Mouse (Mus musculus) c-Kit-positive CD71-positive TER-119-positive erythroid progenitor cells, embryonic 14.5 days (primary cell): Measurements from ENCODE around the gene Hdac4.

Source experiments
- DNase-seq: peaks from one replicate; pipeline ENCODE4 v3.0.0-alpha.2; 2013; ENCODE audit warnings: low spot score

The Hdac4 gene

DNA sequence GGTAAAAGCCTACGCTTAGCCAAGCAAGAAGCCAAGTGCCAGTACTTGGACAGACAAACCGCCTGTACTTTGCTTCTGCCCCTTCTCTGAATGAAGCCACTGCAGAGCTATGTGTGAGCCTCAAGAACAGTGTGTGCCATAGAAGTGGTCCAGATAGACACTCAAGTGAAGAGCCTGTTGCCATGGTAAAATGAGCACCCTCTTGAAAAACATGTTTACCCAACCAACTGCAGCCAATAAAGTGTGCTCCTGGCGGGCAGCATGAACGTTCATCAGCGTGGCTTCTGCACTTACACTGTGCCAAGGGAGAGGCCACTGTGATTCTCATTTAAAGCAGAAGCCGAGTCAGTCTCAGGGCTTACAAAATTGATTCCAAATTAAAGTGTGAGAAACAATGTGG, 165.0 kb downstream of the Hdac4 start:
- no peak for DNase-seq

DNA sequence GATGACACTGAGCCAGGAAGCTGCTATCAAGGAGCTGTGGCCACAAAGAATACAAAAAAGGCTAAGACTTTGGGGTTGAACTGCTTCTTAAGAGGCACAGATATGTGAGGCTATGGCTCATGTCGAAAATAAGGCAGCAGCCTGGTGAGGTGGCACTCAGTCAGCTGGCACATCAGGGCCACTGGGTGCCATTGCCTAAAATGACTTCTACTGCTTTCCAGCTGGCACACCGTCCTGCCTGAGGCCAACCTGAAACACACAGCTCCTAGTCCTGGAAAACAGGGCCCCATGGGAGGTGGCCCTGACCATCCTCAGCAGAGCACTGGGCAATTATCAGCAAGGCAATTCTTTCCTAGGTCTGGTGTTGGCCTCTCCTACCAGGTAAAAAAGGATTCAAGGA, 167.3 kb downstream of the Hdac4 start:
- no peak for DNase-seq

DNA sequence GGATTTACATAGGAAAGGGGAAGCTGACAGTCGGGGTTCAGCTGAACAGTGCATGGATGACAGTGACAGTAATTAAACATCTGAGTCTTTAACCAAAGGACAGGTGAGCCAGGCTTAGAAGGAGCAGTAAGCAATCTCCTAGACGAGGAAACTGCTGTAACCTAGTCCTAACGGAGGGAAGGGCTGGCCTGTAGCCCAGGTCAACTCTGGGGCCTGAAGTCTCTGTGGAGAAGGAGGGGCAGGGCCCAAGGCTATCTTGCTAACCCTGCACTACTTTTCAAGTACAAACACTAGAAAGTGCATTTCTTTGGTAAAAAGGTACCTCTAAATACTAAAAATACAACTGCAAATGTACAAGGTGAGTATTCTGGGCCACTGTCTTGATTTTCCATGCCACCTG, 169.1 kb downstream of the Hdac4 start:
- DNase-seq, result no peak

DNA sequence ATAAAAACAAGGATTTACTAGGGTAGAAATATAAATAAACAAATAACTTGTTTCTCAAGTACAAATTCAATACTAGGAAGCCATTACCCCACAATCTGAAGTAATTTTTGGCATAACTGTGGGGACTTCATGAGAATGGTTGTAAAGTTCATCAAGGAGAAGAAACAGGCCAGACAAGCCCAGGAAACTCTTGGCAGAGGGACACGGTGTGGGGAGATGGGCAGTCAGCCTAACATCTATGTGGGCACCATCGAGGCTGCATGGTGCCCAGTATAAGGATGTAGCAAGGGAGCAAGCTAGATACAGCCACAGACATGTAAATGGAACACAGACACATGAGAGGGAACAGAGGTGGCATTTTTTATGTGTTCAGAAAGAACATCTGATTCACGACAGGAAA, 171.6 kb downstream of the Hdac4 start:
- no peak for DNase-seq

DNA sequence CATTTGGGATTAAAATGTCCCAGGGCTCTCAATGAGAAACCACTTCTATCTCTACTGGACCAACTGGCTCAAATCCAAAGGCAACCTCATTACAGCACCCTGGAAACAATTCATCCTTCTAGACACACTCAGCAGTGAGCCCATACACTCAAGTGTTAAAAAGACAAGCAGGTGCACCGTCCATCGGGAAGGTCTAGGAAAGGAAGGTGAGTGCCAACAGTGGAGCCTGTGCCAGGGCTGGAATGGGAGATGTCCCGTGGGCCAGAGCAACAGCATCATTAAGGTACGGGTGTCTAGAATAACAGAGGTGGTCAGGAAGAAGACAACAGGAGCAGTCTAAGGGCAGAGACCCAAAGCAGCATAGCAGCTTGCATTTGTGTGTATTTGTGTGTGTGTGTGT, 173.5 kb downstream of the Hdac4 start:
- no peak for DNase-seq

DNA sequence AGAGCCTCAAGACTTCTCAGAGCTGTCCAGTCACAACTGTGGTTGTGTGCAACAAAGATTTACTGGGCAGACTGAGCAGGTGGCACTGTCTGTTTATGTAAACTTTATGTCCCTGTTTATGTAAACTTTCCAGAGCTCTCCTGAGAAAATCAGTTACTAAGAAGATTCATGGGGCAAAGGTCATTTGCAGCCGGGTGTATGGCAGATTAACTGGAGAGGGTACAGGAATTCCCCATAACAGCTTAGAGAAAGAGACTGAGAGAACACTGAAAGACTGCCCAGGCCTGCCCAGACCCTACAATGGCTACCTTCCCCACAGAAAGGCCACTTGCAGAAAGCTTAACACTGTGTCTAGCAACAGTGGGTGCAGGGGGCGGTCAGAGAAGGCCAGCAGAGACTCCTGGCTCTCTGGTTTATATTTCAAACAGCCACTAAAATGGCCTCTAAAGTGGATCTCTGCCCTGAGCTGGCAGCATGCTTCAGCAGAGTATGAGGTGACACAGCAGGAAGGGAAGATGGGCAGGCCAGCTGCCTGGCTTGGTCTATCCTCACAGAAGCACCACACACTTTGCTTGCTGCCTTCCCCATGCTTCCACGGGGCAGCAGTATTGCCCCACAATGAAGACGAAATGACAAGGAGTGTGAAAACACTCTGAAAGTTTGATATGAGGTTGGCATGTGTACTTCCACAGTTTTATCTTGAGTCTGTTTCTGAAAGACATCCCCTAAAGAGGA, 179.4 kb downstream of the Hdac4 start:
- DNase-seq, result no peak

DNA sequence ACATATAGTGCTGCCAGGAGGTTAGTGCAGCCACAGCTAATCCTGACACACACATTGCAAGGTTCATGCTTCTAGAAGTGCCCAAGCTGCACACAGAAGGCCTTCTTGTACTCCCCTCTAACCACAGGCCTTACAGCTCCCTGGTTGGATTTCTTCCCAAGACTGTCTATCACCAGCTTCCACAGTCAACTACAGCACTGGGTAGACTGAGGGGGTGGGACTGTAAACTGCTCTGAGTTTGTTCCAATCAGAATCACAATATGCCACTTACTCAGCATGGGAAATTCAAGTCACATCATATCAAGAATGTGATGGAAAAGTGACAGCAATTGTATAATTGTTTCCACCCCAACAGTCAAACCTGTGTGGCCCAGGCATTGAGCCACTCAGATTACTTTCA, 180.2 kb downstream of the Hdac4 start:
- DNase-seq, result no peak

DNA sequence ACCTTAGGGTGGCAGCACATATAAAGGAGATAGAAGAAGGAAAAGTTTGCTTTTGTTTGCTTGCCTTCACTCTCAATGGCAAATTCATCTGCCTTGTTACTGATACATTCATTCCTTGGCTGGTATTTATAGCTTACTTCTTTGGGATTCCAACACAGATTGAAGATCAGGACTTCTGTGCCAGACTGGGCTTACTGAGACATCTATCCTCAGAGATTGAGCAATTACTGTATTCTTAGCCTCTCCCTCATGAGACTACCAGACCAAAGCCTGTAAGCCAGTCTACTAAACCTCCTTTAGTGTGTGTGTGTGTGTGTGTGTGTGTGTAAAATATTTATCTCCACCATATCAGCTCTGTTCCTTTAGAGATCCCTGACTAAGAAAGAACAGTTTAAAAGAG, 181.0 kb downstream of the Hdac4 start:
- DNase-seq, result no peak

DNA sequence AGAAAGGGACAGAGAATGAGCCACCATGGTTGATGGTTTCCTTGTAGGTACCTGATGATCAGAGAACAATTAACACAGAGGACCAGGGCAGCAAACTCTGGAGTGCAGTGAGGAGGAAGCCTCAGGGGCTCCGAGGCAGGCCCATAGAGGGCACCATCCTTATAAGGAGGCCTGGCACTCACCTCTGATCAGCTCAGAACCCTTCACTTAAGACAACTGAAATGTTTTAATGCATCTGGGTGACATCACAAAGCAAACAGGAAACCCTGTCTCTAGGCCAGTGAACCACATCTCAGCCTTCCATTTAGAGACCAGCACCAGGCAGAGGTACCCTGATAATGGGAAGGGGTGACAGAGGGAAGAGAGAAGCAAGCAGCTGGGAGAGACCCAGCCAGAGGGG, 188.8 kb downstream of the Hdac4 start:
- DNase-seq, result no peak

DNA sequence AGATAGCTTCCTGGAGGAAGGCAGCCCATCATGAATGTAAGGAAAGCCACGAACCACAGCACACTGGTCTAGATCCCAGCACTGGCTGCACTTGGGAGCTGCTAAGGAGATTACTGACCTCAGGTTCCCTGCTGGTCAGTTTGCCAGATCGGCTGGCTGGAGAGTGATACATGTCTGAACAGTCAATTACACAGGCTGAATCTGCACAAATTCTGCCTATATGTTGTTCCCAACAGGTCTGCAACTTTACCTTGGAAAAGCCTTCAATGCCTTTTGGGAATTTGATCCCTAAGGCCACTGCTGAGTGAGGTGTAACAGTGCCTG, 189.9 kb downstream of the Hdac4 start:
- DNase-seq, result no peak

DNA sequence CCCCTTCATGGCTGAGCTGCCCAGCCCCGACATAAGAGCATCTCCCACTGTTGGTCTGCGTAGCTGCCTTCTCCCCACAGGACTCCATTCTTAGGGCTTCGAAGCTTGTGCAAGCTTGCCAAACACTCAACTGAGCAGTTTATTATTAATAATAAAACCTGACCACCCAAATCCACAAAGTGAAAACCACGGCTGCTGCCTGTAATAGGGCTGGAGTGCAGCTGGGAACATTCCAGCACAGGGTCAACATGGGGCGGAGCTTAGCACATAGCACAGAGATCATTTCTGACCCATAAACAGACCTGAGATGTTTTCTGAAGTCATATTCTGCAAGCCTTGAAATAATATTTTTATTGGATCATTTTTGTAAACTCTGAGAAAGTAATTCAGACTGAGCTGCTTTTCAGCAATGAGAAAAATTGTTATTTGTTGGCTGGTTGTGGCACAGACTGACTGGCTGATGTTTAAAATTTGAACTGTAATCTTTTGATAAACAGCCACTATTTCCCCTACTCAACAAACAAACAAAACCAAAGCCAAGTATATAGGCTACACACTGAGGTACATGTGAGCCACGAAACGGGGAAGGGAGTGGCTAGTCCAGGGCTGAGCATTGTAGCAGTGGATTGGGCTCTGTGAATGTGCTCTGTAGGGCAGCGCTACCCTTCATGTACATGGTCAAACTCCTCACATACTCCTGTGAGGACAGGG, 190.4 kb downstream of the Hdac4 start:
- no peak for DNase-seq

DNA sequence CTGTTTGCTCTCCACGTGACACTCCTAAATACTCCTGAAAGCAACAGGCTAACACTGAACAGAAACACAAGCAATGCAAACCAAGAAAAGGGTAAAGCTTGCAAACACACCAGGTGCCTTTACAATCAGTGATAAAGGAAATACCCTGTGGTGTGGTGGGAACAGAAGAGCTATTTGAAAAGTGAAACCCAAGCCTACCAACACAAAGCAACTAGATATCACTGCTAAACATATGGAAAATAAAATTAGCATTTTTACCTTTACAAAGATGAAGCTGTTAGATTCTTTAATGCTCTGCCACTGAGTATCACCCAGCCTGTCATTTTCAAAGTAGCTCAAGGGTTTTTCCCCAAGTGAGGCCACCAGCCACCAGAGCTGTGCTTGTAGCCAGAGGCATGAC, 191.4 kb downstream of the Hdac4 start:
- DNase-seq, result no peak

DNA sequence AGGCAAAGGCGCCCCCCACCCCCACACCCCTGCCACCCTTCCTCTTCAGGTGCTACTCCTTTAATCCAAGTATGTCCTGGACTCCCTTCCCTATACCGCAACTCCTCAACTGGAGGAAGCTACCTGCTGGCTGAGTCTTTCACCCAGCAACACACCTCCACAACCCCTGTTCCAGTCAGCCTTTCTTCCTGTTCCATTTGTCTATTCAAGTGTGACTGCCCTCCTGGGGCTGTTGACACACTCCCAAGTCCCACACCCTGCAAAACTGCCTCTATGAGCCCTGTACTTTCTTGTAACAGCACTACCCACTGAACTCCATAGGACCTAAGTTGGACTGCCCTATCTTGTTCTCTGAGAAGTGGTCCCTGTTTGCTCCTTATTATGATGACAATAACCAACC, 195.3 kb downstream of the Hdac4 start:
- DNase-seq, result no peak

DNA sequence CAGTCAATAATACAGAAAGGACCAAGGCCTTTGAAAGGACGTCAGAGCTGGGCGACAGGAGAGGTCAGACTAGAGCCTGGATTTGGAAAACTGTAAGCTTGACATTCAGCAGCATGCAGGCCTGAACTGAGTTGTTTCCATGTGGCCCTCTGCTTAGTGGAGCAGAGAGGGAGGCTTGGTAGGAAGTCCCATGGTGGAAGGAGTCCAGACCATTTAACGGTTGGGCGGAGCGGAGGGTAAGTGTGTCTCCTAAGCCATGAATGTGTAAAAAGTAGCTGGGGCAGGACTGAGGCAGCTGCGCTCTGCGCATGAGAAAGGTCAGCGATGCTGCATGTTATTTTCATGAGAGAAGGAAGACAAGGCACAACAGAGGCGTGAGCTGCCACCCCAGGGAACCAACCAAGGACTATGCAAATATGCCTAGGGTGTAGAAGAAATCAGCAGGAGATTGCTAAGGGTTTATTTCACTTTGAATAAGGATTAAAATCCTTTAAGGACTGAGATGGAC, 201.8 kb downstream of the Hdac4 start:
- DNase-seq, result no peak

DNA sequence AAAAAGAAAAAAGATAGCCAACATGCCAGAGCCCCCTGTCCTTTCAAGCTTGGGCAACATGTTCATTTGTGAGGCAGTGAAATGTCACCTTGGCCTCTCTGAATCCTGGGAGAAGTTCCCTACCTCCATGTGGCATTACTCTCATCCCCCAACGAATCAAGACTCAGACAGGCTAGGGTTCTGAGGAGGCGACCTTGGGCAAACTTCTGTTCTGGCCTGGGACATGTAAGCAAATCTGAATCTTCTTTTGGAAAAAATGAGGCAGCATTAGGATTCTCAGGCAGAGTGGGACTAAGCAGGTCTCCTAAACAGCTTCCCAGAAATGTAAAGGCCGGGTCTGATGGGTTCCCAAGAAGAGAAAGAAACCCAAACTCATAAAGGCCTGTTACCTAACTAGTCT, 202.8 kb downstream of the Hdac4 start:
- DNase-seq, result no peak

DNA sequence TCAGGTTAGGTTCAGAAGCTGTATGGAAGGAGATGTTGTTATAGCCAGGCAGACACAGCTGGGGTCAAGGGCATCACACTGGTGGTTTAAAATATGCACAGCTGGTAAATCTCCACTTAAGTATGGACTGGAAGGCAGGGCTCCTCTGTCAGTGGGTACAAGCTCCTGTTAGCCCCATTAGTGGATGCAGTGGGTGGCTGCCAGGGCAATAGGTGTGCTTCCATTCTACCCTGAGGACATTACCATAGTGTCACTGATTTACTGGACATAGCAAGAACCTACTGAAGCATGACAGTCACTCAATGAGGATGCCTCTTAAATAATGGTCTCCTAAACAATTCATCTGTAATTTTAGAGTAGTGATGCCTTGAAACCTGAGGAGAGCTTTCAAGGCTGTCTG, 203.9 kb downstream of the Hdac4 start:
- no peak for DNase-seq

DNA sequence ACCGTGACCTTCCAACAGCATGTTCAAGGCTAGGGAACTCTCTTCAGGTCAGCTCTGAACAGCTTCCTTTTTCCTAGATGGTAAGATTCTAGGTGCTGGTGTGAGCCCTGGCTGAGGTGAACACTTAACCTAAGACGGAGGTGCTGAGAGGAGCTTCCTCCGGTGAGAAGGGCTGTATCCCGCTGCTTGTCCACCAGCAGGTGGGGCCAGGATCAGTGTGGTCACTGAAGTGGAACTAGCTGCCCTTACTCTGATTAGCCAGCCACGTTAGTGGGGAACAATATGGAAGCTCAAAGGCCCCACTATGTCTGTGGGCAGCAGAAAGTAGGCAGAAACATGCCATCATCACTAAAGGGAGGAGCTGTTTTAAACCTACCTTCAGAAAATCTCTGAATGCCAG, 204.6 kb downstream of the Hdac4 start:
- no peak for DNase-seq

DNA sequence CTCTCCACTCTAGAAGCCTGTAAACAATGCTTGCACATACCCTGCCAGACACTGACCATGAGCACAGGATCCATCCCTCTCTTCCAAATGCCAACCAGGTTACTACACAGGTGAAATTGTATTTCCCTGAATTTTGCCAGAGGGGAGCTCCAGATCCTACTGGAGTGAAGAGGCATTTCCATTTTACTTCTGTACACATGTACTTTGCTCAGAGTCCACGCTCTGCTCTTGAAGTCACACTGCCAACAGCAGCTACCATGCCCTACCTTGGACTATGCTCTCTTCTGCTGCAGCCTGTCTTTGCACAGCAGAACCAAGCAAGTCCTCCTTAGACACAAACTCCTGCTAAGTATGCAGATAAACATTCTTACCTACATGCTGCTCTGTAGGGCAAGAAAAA, 206.6 kb downstream of the Hdac4 start:
- no peak for DNase-seq

DNA sequence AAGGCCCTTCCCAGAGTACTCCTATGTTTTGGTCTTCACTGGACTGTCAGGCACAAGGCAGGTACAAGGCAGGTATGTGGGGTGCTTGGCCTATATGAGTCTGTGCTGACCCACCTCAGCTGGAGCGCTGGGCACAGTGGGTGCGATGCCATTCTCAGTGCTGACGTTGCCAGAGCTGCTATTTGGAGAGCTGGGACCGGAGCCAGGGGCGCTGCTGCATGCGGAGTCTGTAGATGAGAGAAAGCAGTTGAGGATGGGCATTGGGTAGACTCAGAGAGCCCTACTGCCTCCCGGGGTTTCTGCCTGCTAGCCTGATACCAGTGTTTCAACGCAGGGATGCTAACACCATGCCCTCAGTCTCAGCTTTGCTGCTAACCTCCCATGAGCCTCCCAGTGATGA, 208.1 kb downstream of the Hdac4 start:
- no peak for DNase-seq

DNA sequence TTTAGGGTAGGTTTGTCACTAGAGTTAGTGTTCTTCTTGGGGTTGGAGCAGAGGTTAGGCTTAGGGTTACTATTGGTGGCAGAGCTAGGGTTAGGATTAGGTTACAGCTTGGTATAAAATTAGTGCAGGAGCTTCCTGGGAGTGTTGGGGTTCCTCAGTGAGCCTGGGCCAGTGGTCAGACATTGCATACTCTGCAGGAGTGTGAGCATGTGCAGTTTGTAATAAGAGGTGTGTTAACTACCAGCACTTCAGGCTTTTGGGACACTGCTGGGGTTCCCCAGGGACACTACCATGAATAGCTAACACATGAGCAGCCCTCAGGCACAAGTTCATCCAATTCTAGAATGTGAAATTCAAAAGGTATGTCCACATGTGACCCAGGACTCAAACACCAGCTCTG, 209.7 kb downstream of the Hdac4 start:
- no peak for DNase-seq

DNA sequence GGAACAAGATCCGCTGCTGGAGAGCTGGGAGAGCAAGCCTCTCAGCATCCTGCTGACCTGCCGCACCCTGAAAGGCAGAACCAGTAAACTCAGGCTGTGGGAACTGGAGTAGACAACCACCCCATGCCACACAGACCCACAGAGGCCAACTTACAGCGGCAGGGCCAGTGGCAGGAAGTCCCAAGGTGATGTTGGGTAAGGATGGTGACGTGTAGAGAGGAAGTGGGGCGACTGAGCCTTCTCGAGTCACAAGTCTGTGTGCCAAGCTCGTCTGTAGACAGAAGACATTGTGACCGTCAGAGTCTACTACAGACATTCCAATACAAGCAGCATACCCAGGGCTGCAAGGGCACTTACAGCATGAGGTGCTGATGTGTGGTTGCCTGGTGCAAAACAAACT, 211.0 kb downstream of the Hdac4 start:
- no peak for DNase-seq

DNA sequence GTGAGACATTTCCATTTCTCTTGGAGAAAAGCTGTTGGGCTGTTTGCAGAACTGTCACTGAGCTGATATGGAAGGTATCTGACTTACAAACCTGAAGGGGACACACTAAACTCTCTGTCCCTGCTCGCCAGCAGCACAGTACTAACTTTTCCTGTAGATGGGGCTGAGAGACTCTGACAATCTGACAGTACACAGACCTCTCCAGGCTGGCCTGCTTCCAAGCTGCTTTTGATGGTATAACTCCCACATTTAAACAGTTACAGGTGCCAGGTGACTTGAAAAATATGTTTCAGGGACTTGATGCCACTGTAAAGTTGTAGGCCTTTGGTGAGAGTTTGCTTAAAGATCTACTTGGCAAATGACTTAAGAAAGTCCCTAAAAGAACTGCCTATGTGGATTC, 214.1 kb downstream of the Hdac4 start:
- DNase-seq, result no peak

DNA sequence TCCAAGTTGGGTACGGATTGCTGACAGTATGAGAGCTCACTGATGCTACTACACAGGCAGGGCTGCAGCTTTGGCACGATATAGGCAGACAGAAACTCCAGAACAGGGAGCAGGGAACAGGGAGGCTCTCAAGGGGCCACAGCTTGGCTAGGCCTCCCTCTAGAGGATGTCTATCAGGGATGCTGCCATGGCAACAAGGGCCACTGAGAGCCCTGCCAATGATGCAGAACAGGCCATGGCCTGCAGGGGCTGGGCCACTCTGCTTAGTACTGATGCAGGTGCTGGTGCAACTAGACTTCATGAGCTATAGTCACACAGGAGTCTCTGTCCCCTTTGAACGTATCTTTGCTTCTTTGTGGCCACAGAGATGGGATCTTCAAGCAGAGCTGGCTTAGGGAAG, 217.1 kb downstream of the Hdac4 start:
- no peak for DNase-seq
